Mouse (Mus musculus) NIH3T3 (cell line): Measurements from ENCODE around the gene Mre11a.

Experiments
- DNase-seq: peaks from one replicate; pipeline ENCODE4 v3.0.0-alpha.2; 2012; ENCODE audit warnings: low read depth

Gene Mre11a

DNA sequence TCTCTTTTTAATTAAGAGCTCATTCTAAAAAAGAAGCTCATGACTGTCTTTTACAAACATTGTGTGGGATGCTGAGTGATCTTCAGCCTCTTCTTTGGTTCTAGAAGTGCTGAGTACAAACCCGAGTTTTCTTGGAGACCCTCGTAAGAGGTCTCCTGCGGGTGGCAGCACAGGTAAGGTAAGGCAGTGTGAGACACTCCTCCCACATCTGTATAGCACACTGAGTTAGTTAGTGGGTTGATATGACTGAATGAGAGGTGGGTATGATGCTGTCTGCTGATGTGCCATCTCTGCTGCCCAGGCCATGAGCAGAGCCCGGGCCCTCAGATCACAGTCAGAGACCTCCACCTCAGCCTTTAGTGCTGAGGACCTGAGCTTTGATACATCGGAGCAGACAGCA lies 40.4 kb downstream of the Mre11a start:
- DNase-seq, result no peak

DNA sequence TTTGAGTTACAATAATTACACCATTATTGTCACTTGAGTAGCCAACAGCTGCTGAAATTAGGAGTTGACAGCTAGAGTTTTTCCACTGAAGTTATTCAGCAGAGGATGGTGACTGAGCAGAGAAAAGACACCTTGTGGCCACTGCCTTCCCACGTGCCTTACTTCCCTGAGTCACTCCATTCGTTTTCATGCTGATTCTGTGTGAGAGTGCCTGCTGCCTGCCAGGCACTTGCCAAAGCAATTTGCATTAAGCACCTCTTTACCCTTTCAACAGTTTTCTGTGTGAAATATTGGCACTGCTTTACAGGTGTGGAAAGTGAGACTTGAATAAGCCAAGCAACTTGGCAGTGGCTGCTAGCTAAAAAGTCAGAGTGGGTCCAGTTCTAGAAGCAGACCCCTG lies 43.4 kb downstream of the Mre11a start:
- DNase-seq, result no peak

DNA sequence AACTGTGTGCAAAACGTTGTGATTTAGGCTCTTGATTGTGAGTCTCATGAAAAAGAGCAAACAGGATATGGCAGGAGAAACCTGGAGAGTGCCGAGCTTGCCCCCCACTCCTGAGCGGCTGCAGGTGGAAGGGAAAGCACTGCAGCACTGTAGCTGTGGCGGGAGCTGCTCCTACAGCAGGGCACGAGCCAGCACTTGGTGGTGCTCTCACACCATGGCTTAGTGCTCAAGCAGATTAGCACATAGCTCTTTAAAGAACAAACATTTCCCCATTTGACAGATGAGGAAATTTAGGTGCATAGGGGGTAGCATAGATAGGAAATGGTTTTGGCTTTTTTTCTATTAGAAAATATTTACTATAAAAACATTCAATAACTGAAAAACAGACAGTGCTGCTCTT lies 47.6 kb downstream of the Mre11a start:
- no peak for DNase-seq

DNA sequence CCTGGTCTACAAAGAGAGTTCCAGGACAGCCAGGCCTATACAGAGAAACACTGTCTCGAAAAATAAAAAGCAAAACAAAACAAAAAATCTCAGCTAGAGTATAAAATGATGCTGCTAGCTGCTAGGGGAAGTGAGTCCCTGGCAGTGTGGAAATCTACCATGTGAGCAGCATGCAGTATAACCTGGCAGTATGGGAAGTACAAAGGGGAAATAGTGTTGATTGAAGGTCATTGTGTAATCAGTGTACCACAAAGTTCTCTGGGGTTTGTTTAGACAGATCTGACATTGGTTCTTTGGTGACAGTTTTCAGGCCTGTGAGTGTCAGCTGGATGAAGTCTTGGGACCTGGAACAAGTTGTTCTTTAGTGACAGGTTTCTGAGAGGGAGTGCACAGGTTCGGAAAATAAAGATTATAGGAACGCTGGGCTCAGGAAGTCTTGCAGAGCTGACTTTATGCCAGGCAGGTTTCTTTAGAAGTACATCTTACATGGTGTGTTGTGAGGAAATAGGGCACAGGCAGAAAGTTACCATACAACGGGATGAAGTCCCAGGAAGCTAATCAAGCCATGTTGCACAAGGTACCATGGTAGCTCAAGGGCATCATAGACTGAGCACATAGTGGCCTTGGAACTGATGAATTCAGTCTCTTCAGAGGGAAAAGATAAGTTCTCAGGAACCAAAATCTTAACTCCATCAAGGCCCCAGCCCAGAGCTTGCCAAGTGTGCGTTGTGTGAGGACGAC lies 51.1 kb downstream of the Mre11a start:
- no peak for DNase-seq

DNA sequence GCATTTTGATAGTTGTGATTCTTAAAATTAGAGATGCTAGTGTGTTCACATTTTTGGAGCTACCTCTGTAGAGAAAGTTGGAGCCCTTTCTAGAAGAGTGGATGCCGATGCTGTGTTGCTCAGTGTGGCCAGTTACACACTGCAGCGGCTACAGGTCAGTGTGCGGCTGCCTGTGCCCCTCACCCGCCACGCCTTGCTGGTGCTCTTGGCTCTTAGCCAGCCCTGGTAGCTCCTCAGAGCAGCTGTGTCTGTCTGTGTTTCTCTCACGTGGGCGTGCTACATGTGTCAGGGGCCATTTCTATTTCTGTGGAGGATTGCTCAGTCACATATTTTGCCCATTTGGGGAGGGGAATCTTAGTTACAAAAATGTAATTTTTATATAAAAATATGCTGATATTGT lies 55.1 kb downstream of the Mre11a start:
- DNase-seq, result no peak

DNA sequence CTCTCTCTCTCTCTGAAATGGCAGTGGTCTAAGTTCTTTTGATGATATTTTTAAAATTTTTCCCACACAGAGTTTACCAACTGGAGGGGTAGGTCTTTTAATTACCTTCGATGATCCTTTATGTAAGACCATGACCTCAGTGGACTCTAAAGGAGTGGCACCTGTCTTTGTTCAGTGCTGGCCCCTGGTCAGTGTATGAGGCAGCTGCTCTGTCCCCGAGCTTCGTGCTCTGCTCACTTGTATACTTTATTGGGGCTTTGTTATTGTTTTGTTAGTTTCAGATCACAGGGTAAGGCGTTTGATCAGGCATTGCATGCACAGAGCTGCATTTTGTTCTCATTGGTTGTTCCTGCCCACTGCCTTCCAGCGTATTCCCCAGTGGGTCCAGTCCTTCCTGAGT lies 55.5 kb downstream of the Mre11a start:
- no peak for DNase-seq

DNA sequence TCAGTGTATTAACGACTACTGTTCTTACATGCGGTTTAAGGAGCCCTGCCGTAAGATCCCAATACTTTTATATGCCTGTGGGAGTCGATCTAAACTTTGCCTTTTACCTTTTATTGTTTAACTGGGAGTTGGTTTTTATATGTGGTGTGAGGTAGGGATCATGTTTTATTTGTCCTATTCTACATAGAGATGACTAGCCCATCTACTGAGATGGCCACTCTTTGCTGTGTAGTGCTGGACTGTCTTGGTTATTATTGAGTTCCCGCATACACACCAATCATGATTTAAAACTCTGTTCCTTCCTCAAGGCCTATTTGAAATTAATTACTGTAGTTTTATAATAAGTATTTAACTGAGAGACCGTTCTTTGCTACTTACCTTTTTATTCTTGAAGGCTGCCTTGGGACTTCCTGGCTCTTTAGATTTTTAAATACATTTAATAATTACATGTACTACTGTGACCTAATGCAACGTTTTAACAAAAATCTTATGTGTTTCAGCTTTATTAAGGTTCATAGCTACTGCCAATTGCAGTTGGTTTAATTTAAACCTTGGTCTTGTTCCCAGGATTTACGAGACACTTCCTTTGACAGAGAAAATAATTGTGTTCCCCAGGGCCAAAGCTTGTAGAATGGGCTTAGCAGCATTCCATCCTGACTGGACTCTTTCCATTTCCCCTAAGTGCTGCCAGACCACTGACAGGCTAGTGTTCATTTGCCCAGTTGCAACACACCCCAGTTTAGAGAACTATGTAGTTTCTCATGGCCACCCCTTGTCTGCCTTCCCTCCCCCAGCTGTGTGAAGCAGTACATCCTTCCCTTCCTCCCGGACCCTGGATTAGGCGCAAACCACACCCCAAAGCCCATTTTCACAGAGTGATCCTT lies 57.7 kb downstream of the Mre11a start:
- peak; percentile 80 for DNase-seq

DNA sequence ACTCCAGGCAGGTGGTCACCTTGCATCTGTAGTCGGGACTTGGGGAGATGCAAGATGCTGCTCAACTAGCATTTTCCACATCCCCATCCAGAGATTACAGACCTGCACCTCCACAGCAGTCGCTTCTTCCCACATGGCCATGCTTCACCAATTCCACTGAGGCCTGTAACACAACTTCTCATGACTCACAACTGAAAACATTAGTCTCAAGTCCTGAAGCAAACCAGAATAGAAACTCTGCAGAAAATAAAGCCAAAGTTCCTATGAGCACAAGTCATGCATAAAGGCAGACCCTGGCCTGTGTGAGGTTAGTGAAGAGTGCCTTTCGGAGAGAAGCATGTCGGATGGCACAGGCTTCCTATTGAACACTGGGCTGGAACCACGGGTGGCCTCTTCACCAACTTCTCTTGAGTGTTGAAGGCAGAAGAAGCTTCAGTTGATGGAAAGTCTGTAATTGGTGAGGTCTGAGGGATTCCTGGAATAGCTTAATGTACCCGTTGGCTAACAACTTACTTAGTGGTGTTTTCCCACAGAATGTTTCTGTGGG lies 58.9 kb downstream of the Mre11a start:
- peak; percentile 4 for DNase-seq

DNA sequence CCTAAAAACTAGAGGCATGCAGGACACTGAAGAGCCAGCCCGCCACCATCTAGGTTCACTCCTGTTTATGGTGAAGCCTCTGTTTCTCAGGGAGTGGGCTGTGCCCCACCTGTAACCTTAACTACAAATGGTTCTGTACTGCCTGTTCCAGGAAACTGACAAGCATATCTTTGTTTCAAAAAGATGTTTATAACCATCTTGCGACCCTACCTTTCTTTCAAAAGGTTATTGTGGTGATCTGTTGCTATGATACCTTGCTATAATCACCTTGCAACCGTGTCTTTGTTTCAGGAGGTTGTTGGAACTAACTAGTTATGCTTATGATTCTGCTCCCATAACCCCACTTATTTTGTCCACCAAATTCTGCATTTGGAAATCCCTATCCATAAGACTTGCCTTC lies 59.4 kb downstream of the Mre11a start:
- no peak for DNase-seq

DNA sequence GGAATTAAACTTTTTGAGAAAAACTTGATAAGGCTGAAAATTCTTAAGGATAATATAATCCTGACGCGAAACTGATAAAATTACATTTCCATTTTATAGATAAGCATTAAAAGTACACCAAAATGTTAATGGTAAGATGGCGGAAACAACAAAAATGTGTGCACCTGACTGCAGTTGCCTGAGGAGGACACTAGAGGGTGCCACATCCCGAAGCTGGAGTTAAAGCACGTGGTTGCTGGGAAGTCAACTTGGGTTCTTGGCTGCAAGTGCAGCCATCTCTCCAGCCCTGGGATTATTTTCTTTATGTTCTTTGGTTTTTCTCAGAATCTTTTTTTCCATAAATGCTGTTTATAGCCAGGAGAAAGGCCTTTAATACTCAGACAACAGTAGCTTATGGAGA lies 62.0 kb downstream of the Mre11a start:
- DNase-seq, result peak; percentile 18

DNA sequence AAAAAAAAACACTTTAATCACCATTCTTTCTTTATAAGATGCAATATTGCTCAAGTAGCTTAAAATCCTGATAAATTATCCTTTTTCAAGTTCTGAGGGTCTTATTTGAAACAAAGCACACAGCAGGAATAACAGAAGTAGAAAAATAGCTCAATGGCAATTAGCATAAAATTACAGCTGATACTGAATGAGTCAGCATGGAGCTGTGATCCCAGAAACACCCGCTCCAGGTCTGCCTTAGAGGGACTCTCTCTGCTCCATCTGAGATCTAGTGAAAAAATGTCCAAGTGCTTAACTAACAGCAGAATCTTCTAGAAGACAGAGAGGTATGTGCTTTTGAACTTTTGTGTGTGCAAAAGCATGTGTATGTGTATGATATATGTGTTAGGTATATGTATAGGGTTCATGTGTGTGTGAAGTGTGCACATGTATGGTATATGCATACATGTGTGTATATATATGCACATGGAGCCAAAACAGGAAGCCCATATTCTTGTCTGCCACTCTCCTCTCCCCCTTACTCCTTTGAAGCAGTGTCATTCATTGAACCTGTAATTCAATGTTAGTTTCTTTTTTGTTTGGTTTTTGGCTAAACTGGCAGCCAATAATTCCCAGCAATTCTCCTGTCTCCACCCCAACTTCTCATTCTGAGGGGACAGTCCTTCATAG lies 63.9 kb downstream of the Mre11a start:
- no peak for DNase-seq

DNA sequence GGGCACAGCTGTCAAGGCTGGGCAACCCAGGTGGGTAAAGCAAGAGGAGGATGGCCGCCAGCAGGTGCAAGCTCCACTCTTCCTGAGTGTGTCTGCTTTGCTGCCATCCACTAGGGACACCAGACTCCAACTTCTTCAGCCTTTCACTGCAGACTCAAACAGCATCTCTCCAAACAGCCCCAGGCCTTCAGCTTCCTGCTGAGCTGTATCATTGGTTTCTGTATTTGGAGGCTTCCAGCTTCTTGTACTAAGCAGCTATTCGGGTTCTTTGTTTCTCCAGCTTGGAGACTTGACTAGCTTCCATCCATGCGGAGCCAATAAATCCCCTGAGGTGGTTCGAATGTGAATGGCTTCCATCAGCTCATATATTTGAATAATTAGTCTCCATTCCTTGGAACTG lies 70.1 kb downstream of the Mre11a start:
- no peak for DNase-seq

DNA sequence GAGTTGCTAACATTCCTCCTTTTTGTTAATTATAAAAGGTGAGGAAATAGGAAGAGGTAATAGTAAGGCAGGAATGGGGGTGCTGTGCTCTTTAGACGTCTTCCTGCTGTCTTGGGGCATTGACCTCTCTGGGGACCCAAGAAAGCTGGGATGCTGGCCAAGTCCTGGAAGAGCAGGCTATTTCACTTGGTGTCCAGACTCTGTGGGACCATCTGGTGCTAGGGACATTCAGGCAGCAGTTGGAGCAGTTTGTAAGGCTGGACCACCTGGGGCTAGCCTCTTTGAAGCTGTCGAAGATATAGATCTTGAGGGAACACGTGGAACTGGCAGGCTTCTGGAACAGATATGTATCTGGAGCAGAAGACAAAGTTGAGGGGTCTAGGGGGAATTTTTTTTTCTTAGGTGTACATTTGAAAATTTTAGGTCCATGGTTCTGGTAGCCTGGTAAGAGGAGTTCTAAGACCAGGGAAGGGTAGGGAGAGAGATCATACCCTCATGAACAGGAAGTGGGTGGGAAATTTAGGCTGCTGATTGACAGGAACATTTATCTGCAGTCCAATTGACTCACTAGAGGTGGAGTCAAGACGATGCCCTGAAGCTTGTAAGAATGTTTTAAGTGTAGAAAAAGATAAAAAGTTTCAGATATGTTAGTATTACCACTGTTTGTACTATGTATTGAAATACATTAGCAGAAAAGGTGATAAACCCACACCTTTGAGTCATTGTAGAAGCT lies 72.6 kb downstream of the Mre11a start:
- no peak for DNase-seq

DNA sequence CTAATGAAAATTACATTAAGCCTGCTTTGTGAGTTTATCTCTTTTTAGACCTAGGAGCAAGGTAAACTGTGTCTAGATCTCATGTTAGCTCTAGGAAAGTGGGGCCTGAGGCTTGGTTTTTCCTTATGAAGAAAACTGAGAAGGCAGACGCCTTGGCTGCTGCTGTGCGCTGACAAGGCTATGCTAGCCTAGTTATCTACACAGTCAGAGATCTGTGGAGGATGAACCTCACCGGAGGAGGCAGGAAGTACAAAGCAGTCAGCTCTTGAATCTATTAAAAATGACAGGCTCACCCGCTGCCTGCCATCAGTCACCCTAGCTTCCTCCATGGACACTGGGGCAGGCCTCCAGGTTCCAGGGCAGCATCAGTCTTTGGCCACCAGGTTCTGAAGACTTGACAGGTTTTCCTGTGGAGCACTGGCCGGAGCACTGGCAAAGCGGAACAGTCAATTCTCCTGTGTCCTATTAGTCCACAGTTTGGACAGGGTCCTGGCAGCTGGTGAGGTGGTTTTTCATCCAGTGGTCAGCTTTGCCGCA lies 73.8 kb downstream of the Mre11a start:
- DNase-seq, result no peak

DNA sequence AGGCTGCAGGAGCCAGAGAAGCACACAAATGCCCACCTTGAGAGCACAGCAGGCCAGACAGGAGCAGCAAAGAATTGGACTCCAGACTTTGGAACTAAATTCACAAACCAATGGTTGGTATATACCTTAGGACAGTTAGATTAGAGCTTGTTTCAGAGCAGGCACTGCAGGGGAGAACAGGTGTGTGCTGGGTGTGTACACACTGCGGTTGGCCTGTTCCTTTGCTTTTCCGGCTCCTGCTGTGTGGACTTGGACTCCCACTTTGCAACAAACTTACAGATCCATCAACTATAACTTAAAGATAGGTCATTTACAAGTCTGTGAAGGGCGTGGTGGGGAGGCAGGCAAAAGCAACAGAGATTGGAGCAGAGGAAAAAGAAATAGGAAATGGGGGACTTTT lies 74.3 kb downstream of the Mre11a start:
- no peak for DNase-seq

DNA sequence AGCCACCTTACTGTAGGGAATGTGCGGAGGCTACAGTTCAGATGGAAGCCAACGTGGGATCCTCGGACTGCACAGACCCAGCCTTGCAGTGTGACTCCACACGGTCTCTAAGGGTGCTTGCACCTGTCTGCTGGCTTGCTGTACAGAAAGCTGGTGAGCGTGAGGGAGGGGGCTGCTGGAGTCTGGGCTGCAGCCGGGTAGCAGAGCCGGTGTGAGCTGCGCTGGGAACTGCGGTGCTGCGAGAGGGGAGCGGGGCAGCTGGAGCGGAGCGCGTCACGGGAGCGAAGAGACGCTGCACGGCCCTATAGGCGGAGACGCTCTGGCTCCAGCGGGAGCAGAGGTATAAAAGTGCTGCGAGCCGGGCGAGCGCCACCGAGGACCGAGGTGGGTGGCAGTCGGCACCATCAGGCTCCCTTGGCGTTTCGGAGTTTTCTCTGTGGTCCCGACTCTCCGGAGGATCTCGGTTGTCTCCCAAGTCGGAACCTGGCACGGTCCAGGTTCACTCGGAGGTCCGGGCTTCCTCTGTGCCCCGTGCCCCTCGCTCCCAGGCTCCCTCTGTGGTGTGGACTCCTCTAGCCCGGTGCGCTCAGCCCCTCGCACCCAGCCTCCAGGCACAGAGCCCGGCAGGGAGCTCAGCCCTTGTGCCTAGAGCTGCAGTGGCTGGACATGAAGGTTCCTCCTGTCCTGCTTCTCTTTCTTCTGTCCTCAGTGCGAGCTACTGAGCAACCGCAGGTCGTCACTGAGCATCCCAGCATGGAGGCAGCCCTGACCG lies 75.6 kb downstream of the Mre11a start, which contains the start of gene Gpr83:
TSS of gene Gpr83 (plus strand) at position 343 of the 772 bp plus-strand sequence.
- DNase-seq, result no peak

DNA sequence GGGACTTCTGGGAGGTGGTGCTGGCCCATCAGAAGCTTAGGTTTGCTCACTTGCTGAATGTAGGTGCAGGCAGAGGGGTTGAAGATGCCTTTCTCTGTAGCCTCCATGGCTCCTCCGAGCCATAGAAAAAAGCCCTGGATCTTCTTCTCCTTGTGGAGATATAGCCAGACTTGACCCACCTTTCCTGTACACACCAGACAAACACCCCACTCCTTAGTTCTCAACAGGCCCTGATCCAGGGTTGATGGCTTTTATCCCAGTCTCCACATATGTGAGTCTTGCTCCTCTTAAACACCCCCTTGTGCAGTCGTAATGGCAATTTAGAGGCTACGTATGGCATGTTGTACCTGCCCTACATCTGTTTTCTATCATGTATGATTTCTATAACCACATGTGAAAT lies 78.7 kb downstream of the Mre11a start:
- DNase-seq, result no peak

DNA sequence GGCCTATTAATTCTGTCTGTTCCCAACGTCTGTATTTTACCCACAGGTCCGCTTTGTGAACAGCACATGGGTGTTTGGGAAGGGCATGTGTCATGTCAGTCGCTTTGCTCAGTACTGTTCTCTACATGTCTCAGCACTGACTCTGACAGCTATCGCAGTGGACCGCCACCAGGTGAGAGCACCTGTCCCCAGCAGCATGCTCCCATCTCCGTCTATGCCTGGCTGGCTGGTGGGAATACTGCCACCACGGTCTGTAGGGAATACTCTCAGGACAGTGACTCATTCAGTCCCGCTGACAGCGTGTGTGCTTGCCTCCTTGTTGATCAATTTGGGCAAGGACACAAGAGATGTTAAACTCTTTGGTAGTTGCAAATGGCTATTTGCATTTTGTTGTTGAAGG lies 80.3 kb downstream of the Mre11a start:
- DNase-seq, result no peak

DNA sequence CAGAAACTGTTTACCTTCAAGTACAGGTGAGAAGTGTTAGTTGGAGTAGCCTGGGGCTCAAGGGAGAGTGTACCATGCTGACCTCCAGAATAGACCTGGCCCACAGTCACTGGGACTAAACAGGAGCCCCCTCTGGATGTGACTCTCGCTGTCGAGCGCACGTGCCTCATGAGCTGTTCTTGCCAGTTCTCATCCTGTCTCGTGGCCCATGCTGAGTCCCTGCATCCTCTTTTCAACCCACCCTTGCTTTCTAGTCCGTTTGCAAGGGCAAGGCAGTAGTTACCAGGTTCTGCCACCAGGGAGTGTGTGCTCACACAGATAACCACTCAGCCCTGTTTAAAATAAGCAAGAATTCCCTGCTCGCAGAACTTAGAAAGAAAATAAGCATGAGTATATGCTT lies 82.5 kb downstream of the Mre11a start:
- DNase-seq, result peak; percentile 25

DNA sequence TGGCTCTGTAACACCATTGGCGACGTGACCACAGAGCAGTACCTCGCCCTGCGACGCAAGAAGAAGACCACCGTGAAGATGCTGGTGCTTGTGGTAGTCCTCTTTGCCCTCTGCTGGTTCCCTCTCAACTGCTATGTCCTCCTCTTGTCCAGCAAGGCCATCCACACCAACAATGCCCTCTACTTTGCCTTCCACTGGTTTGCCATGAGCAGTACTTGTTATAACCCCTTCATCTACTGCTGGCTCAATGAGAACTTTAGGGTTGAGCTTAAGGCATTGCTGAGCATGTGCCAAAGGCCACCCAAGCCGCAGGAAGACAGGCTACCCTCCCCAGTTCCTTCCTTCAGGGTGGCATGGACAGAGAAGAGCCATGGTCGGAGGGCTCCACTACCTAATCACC lies 83.9 kb downstream of the Mre11a start:
- DNase-seq, result no peak

DNA sequence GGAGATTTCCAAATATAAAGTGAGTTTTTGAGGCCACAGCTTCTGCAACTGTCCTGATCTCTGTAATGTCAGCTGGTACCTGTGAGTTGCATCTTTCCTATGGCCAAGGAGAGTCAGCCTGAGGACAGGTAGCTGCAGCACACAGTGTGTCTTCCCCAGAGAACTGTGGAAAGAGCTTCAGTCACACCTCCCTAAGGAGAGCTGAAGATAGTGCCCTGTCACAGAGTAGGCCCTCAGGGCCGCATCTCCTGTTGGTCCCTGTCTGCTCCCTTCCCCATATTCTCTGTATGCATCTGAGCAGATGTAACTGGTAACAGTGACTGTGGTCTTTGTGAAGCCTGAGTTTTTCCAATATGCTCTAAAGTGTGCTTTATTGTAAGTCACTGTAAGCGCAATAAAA lies 85.9 kb downstream of the Mre11a start:
- DNase-seq, result no peak
